Mouse (Mus musculus) skeletal muscle tissue, postnatal 0 days (tissue): Measurements from ENCODE around the gene Slc4a11. TPM values are rescaled to one million over a fixed set of nuclear protein-coding genes. Genes with fewer than 3 reads are reported as not detected.

Source experiments
- polyA plus RNA-seq: library from polyadenylated mRNA; unstranded; fragments of >200 nt; fragmentation: Nextera tagmentation; extraction: Ambion mirVana; gene quantifications from 2 replicates; pipeline ENCODE4 v1.2.1, GENCODE M21; 2015

Gene Slc4a11
- 0.09 and 0.33 TPM in 2 replicates for polyA plus RNA-seq

GRCm38 (mm10) chr2:130697153-130697810 is at the start of gene Slc4a11:
Gene Slc4a11 (minus strand): TSS chr2:130697519.

DNA sequence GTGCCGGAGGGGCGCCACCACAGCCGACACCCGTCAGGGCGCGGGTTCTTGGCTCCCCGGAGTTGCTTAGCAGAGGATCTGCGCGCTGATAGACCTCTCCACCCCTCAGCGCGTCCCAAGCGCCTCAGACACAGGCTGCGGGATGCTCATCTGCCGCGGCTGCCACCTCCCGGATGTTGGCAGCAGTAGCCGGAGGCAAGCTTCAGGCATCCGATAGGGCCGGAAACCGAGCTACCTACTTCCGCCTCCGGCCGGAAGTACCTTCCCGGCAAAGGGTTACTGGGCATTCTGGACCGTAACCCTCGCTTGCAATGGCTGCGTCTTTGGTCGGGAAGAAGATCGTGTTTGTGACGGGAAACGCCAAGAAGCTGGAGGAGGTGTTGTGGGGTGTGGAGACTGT is 29.8 kb downstream of the Slc4a11 start, which contains the start of gene Itpa:
Itpa (plus strand) TSS at position 52 of the 400 bp plus-strand sequence.

DNA sequence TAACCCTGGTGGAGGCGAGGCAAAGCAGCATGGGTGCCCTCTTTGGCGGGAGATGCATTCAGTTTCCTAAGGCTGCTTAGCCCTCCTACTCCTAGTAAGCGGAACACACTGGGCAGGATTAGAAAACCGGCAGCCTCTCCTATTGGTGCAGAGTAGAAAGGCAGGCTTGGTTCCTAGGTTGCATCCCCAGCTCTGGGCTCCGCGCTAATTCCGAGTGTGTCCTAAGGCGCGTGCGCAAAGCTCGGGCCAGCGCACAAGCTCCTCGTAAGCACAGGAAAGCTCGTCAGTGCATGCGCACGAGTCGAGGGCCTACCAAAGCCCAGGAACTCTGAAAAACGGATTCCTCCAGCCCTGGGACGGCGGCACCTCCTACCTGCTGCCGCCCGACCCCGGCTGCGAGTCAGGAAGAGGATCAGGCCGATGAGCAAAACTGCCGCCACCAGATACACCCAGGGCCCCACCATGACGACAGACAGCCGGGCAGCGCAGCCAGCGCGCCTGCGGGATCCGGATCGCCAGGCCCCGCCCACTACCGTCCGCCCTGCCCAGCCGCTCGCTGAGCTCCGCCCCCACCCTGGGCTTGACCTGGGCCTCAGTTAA is 33.1 kb downstream of the Slc4a11 start, which contains the start of gene Ddrgk1:
Ddrgk1 (minus strand) TSS at position 558 of the 600 bp plus-strand sequence.

DNA sequence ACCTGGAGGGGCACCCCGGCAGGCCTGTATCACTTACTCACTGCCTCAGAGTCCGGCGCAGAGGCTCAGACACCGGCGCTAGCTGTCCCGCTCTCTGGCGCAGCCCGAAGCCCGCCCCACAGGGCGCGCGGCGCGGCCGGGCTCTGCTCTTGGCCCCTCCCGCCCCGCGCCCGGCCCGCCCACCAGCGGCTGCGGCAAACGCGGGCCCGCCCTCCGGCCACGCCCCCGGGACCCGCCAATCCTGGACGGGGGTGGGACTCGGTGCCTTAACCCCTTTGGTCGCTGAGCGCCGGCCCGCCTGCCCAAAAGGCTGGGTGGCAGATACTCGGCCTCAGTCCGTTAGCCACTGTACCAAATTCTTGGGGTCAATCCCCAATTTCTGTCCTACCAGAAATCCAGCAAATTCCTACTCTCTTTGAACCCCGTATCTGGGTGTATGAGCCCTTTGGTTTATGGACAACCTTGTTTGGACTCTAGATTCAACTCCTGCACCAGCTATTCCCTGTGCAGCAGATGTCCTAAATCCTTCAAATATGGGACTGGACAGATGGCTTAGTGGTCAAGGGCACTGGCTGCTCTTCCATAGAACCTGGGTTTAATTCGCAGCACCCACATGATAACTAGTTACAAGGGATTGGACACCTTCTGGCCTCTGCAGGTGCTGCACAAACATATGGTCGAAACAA is 54.5 kb downstream of the Slc4a11 start, which contains the start of gene Lzts3:
Lzts3 (minus strand) TSS at position 120 of the 686 bp plus-strand sequence.

Other genes with a start within 250 kb of the Slc4a11 start
- gene Ptpra, start 247.2 kb downstream of the Slc4a11 start, polyA plus RNA-seq, result 35.2 and 35.9 TPM in 2 replicates
- 68.5 and 76.0 TPM in 2 replicates for gene Mrps26, start 133.8 kb downstream of the Slc4a11 start, polyA plus RNA-seq
- not detected in 2 replicates for gene Oxt, start 121.3 kb downstream of the Slc4a11 start, polyA plus RNA-seq
- not detected in 2 replicates for gene Avp, start 115.0 kb downstream of the Slc4a11 start, polyA plus RNA-seq
- 6.9 and 7.2 TPM in 2 replicates for gene Fastkd5, start 67.5 kb downstream of the Slc4a11 start, polyA plus RNA-seq
- gene Ubox5, start 67.5 kb downstream of the Slc4a11 start, polyA plus RNA-seq, result 5.2 TPM in 2 replicates
- gene Lzts3, start 54.7 kb downstream of the Slc4a11 start, polyA plus RNA-seq, result 1.3 and 1.4 TPM in 2 replicates
- gene Ddrgk1, start 32.9 kb downstream of the Slc4a11 start, polyA plus RNA-seq, result 66.1 and 77.7 TPM in 2 replicates
- 42.9 and 49.6 TPM in 2 replicates for gene Itpa, start 29.9 kb downstream of the Slc4a11 start, polyA plus RNA-seq
- 12.2 and 12.5 TPM in 2 replicates for gene 4930402H24Rik, start 208.9 kb upstream of the Slc4a11 start, polyA plus RNA-seq
- 3.2 and 3.4 TPM in 2 replicates for gene Atrn, start 209.0 kb upstream of the Slc4a11 start, polyA plus RNA-seq